Mouse (Mus musculus) CH12.LX (cell line): ENCODE results near the gene Fam173a.
"Not testable (repeated sequence)": the region's sequence is repeated elsewhere in the genome, so short reads cannot be mapped to it uniquely, and the experiment has no call there.

ENCODE experiments used
- ELF1 ChIP-seq: IDR thresholded peaks from 2 replicates; pipeline ENCODE4 v1.6.1; 2014; ENCODE audit warnings: low read depth, mild to moderate bottlenecking, inconsistent platforms, low read length, improper control_type of control experiment
- JUN ChIP-seq: IDR thresholded peaks from 2 replicates; pipeline ENCODE4 v1.6.1; 2011; ENCODE audit warnings: low read depth, mild to moderate bottlenecking, low read length, improper control_type of control experiment, moderate library complexity; ENCODE audit not compliant: insufficient read depth
- JUND ChIP-seq: conservative IDR thresholded peaks from 2 replicates; pipeline ENCODE4 v1.6.1; 2011; ENCODE audit warnings: low read depth, low read length, improper control_type of control experiment
- USF1 ChIP-seq: IDR thresholded peaks from 2 replicates; pipeline ENCODE4 v1.6.1; 2014; ENCODE audit warnings: low read depth, mild to moderate bottlenecking, inconsistent platforms, low read length, improper control_type of control experiment

DNA sequence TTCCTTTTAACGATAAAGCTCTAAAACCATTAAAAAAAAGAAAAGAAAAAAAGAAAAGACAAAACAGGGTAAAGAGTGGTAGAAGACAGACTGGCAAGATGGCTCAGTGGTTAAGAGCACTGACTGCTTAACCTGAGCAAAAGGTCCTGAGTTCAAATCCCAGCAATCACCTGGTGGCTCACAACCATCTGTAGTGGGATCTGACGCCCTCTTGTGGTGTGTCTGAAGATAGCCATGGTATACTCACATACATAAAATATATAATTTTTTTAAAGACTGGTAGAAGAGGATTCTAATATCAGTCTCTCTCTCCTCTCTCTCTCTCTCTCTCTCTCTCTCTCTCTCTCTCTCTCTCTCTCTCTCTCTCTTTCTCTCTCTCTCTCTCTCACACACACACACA, 14.8 kb upstream of the Fam173a start:
- not testable (repeated sequence) for TF ChIP-seq JUN, JUND, USF1, ELF1
